Mouse (Mus musculus) A20 (cell line): ENCODE measurements around the gene Ppp1r3f.

Experiments used
- DNase-seq: peaks from one replicate; pipeline ENCODE4 v3.0.0-alpha.2; 2011; ENCODE audit warnings: low read depth, low spot score

Ppp1r3f gene

GRCm38 (mm10) chrX:7553474-7553873, 20.6 kb downstream of the Ppp1r3f start:
- DNase-seq: no peak

- no peak for DNase-seq
These were observed 49.1 kb downstream of the Ppp1r3f start for GRCm38 (mm10) chrX:7524961-7525360.
